9 mouse cellular contexts compared by ENCODE assay signal in the genomic region with DNA sequence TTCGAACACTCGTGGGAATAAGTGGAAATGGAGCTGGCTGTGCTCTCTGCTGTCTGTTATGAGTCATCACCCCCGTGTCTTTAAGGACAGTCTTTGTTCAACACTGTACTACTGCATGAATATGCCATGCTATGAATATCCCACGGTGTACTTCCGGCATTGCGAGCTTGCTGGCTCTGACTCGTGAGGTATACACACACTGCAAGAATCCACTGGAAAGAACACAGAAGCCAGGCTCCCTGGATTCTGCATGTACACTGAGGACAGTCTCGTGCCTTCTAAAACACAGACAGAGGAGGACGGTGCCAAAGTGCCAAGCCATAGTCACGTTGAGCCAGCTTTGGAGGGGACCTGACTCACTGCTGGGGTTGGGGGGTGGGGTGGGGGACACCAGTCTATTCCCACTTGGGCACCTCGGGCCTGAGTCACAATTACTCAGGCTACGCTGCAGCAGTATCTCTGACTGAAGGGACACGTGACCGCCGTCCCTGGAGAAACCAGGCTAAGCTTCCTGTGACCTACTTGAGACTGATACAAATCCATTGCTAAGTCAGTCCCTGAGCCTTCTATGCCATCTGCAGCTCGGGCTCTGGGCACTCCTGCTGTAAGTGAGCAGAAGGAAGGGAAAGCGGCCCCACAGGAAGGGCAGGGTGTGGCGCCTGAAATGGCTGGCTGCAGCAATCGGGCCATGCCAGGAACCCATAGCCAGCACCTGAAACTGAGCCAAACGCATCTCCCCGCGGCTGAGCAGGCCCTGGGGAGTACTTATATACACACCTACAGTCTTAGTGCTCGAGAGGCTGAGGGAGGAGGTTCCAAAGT. TPM values are rescaled to one million over a fixed set of nuclear protein-coding genes. Genes with fewer than 3 reads are reported as not detected.
DNase-seq lines count a peak whose midpoint lies in the region; ATAC-seq lines count a peak whose summit lies in the region.
"Had no signal": no experiment of that assay in that cellular context is flagged by ENCODE, and none has a peak within 500 bp of the region (broad histone marks: within the 10 kb centered on the region; RNA-seq: fewer than 3 reads in every experiment).

No protein-coding gene starts in this region.

- no peaks in the 10 kb centered on the region for H3K27me3 ChIP-seq in stomach, embryonic 16.5 days (ENCODE audit: control insufficient read depth, insufficient read depth, low read length)
- H3K27me3 ChIP-seq in hindbrain, embryonic 12.5 days = no peaks in the 10 kb centered on the region
- H3K27me3 ChIP-seq: limb, embryonic 12.5 days had no signal

- peak; percentile 8 to 20 for DNase-seq in spleen, postnatal 36 days (ENCODE audit: low spot score in 2 of 2)
- DNase-seq in spleen, postnatal 14 days (ENCODE audit: low spot score in 2 of 2) = no peak
- DNase-seq in gastrocnemius, postnatal 14 days = peak; percentile 49
- DNase-seq in left cerebral cortex, postnatal 4 days = peak; percentile 18

- no peak overlapping the region for H3K4me3 ChIP-seq in brown adipose tissue, adult 24 weeks (ENCODE audit: insufficient read depth, low read depth, low read length)
- H3K4me3 ChIP-seq in stomach, embryonic 16.5 days (replicated peaks; ENCODE audit: low read length) = no peak overlapping the region
- H3K4me3 ChIP-seq in hindbrain, embryonic 12.5 days = no peak overlapping the region
- H3K4me3 ChIP-seq: limb, embryonic 12.5 days had no signal

- no peaks in the 10 kb centered on the region for H3K9me3 ChIP-seq in stomach, embryonic 16.5 days (replicated peaks; ENCODE audit: control insufficient read depth, low read length)
- no peaks in the 10 kb centered on the region for H3K9me3 ChIP-seq in hindbrain, embryonic 12.5 days (replicated peaks)
- H3K9me3 ChIP-seq: limb, embryonic 12.5 days had no signal

- no peak overlapping the region for H3K4me2 ChIP-seq in stomach, embryonic 16.5 days (ENCODE audit: low read depth, low read length)
- H3K4me2 ChIP-seq in hindbrain, embryonic 12.5 days (replicated peaks) = no peak overlapping the region
- H3K4me2 ChIP-seq: limb, embryonic 12.5 days had no signal

- H3K4me1 ChIP-seq in brown adipose tissue, adult 24 weeks (ENCODE audit: control insufficient read depth, insufficient read depth, insufficient read length, low read length) = peaks cover 3% of the 10 kb centered on the region
- no peaks in the 10 kb centered on the region for H3K4me1 ChIP-seq in stomach, embryonic 16.5 days (ENCODE audit: control insufficient read depth, insufficient read depth, low read length)
- no peaks in the 10 kb centered on the region for H3K4me1 ChIP-seq in hindbrain, embryonic 12.5 days

- 0 out of 2 replicates have a peak overlapping the region, but pooled peaks have one; percentile 17 for H3K27ac ChIP-seq in brown adipose tissue, adult 24 weeks (replicated peaks; ENCODE audit: low read depth, low read length)
- H3K27ac ChIP-seq in stomach, embryonic 16.5 days (ENCODE audit: low read length) = peak overlapping the region; percentile 47
- no peak overlapping the region for H3K27ac ChIP-seq in hindbrain, embryonic 12.5 days
- H3K27ac ChIP-seq: limb, embryonic 12.5 days had no signal

- 77% methylated on average over 23 of the region's 23 CpGs for WGBS in stomach, embryonic 16.5 days
- 88% methylated on average over 23 of the region's 23 CpGs for WGBS in hindbrain, embryonic 12.5 days

- intact Hi-C loops in gastrocnemius, postnatal 14 days (cut with DNase I; ENCODE audit: low total_unique reads) = no loop called here
- intact Hi-C loops in left cerebral cortex, postnatal 4 days (cut with DNase I) = no loop called here

- ATAC-seq in stomach, embryonic 16.5 days (ENCODE audit: insufficient read depth, low FRiP score) = no peak
- ATAC-seq in hindbrain, embryonic 12.5 days (ENCODE audit: low FRiP score) = no peak
- ATAC-seq in inflammation-experienced regulatory T-cells, adult 6 months = no peak

- H3K36me3 ChIP-seq in stomach, embryonic 16.5 days (ENCODE audit: control insufficient read depth, insufficient read depth, low read length) = no peaks in the 10 kb centered on the region
- peaks cover 9% of the 10 kb centered on the region; the same call in 1 of the 2 replicates for H3K36me3 ChIP-seq in hindbrain, embryonic 12.5 days

- H3K9ac ChIP-seq in stomach, embryonic 16.5 days (ENCODE audit: low read length) = no peak overlapping the region
- H3K9ac ChIP-seq in hindbrain, embryonic 12.5 days = no peak overlapping the region
- H3K9ac ChIP-seq: limb, embryonic 12.5 days had no signal

RNA-seq across cellular contexts. Expression of gene Tacr2, which starts 48.0 kb away (rescaled TPM):
- polyA plus RNA-seq in brown adipose tissue, adult 24 weeks (2012; ENCODE audit: insufficient read depth, insufficient read length, missing spikeins) = not detected in 2 replicates
- total RNA-seq in gastrocnemius, postnatal 14 days (2021) = not detected
- total RNA-seq in left cerebral cortex, postnatal 4 days (2021) = not detected
- polyA plus RNA-seq in stomach, embryonic 16.5 days (2015; fragmentation: Nextera tagmentation; extraction: Ambion mirVana) = 1.4 and 1.6 TPM in 2 replicates
- polyA plus RNA-seq in hindbrain, embryonic 12.5 days (2016; fragmentation: Nextera tagmentation; extraction: Ambion mirVana) = not detected in 2 replicates
- not detected for polyA plus RNA-seq in inflammation-experienced regulatory T-cells, adult 6 months (2017; shearing (Covaris generic))
- polyA plus RNA-seq: limb, embryonic 12.5 days had no signal

Comparison
In these comparisons a context has a peak if more than half of its experiments do, and no peak if none do; other contexts are left out.
1. DNase-seq: peak in spleen, postnatal 36 days (2 of 2), gastrocnemius, postnatal 14 days (single experiment) and left cerebral cortex, postnatal 4 days (single experiment); none in spleen, postnatal 14 days (0 of 2).